Mouse (Mus musculus) cerebral cortex, adult 2 months (tissue): ENCODE data around the gene Akirin1.

Experiments
- WGBS: fragments of 180-500 bp; shearing (Covaris S2); methylation state at CpG from one replicate; pipeline ENCODE4 v1.1.7; 2018; 5-methylcytosine and 5-hydroxymethylcytosine counted together

The Akirin1 gene

GRCm38 (mm10) chr4:123750152-123750651, at the start of gene Akirin1:
TSS of gene Akirin1 (minus strand) at chr4:123750345.
- WGBS: under 1% methylated on average over 46 of the region's 46 CpGs

DNA sequence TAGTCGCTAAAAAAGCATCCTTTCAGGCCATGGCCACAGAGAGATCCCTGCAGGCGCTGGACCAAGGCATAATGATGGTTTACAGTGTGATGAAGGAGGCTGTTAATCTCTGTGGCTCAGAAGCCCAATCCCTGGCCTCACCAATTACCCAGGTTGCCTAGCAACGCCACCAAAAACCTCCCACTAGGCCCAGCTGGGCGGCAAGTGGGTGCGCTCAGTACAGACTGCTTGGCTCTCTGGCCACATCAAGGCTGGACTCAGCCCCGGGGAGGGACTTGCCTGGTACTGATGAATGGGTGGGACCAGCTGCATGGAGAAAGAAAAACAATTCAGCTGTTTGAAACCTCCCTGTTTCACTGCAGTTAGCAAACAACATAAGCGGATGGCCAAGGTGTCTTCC, 47.7 kb upstream of the Akirin1 start:
- 45% methylated on average over 7 of the region's 7 CpGs for WGBS

- 56% methylated on average over 3 of the region's 3 CpGs for WGBS
Measured at GRCm38 (mm10) chr4:123797403-123797802, 47.3 kb upstream of the Akirin1 start.

DNA sequence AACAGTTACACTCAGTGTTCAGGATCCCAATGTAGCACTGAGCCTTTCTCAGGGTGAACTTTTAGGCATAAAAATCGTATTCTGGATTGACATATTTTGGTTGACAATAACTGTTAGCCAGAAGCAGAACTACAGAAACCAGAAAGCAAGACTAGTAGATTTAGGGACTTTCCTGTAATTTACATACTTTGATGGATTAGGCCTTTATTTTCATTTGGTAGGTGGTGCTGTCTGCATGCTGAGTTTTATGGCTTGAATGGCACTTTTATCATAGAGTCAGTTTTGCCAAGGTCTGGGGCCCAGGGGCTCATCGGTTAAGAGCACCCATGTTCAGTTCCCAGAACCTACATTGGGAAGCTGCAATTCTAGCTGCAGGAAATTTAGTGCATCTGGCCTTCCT, 44.9 kb upstream of the Akirin1 start:
- 77% methylated on average over 2 of the region's 2 CpGs for WGBS

GRCm38 (mm10) chr4:123793136-123793535, 43.0 kb upstream of the Akirin1 start:
- WGBS: 60% methylated on average over 6 of the region's 6 CpGs

DNA sequence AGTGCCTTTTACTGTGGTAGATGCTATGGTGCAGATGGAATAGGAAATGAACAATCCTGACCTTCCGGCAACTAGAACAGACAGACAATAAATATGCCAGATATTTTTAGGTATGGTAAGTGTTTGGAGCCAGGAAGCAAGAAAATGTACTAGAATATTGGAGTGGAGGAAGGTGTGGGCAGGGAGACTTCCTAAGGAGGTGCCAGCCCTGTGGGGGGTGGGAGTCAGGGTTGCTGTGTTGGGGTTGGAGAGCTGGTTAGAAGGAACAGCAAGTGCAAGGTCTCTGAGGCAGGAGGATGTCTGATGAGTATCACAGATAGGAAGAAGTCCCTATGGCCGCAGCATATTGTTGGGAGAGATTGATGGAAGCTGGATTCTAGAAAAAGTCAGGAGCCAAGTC, 42.5 kb upstream of the Akirin1 start:
- 47% methylated on average over 2 of the region's 2 CpGs for WGBS

DNA sequence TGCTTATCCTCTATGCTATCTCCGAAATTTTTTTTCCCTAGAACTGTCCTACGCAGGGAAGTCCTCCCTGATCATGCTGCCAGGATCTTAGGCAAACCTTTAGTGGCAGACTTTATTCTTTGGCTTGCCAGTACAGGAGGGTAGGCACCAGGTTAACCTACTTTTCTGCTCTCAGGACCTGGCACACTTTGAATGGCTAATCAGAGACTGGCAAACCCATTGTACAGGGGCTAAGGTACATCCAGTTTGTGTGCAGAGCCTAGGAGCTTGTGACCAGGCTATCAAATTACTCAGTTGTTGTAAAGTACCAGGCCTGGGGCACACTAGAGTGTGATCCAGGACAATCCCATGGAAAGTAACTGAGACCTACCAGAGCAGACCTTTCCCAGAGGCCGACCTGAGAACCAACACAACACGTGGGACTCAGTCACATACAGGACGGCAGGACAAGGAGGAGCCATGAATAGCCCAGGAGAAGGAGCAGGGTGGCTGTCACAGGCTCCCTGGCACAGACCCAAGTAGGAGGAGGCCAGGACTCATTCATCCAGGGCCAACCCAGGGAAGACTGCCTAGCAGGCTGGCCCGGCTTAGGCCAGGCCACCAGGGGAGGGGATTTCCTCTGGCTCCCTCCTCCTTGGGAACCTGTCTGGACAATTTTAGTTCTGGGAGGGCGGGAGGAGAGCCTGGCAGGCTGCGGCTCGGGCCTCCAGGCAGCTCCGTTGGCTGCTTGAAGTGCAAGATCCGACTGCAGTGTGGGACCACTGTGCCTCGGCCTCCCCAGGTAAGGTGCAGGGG, 37.2 kb upstream of the Akirin1 start, which contains the start of gene Rhbdl2:
Rhbdl2 (plus strand) TSS at position 684 of the 795 bp plus-strand sequence.
- WGBS: 44% methylated on average over 12 of the region's 12 CpGs

- whole genome bisulfite sequencing: 77% methylated on average over 4 of the region's 4 CpGs
Measured at GRCm38 (mm10) chr4:123768234-123768633, 18.1 kb upstream of the Akirin1 start.

DNA sequence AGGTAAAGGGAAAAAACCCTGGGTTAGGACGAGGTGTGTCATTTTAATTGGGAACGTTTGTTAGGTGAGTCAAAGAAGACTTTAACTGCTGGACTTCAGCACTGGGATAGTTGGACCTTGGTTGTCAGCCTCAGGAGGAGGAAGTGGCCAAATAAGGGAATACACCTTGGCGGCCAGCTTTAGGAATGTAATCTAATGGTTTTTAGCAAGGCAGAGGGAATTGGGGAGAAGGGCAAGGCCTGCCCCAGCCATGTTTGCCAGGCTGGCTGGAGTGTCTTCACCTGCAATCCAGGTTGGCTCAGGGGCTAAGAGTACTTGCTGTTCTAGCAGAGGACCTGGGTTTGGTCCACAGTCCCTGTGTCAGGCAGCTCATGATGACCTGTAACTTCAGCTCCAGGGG, 17.7 kb upstream of the Akirin1 start:
- WGBS: 89% methylated on average over 3 of the region's 3 CpGs

GRCm38 (mm10) chr4:123765071-123765470, 14.9 kb upstream of the Akirin1 start:
- WGBS: 85% methylated on average over 6 of the region's 6 CpGs

DNA sequence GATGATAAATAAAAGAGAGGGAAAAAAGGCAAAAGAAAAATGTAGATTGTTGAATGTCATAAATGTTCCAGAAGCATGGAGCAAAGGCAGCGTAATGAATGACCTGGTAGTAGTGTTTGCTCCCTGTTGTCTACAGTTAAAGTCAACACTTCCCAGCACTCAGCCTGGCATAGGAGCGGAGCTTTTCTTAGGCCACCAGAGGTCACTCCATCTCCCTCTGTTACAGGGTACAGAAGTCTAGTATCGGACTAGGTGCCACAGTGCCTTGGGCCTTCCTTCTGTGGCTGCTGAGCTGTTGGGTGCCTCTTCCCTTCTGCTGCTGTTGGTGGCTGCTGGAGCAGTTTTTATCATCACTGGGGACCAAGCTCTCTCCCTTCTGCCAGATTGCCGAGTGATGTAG, 8.2 kb upstream of the Akirin1 start:
- 68% methylated on average over 4 of the region's 4 CpGs for WGBS

DNA sequence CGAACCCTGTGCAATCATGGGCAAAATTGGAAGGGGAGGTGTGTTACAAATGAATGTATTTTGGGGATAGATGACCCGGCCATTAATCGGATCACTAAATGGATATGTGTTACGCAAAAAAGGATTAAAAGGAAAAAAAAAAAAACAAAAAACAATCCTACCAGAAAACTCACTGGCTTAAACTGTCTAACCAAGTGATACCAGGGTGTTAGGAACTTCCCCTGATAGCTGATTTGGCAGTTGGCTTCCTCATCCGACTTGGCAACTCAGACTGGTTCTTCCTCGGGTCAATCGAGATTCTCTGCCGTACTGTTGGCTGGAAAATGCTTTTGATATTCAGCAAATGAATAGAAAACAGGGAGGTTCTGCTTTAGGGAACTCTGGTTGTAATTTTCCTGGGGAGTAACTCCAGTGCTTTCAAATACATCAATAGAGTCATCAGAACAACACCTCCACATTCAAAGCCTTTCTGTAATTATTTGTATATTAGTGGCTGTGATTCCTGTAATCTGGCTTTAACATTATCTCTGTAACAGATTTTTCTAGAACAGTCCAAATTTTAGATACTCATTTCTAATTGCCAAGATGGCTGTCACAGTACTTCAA, 665 bp upstream of the Akirin1 start:
- 0% methylated on average over 8 of the region's 8 CpGs for WGBS

DNA sequence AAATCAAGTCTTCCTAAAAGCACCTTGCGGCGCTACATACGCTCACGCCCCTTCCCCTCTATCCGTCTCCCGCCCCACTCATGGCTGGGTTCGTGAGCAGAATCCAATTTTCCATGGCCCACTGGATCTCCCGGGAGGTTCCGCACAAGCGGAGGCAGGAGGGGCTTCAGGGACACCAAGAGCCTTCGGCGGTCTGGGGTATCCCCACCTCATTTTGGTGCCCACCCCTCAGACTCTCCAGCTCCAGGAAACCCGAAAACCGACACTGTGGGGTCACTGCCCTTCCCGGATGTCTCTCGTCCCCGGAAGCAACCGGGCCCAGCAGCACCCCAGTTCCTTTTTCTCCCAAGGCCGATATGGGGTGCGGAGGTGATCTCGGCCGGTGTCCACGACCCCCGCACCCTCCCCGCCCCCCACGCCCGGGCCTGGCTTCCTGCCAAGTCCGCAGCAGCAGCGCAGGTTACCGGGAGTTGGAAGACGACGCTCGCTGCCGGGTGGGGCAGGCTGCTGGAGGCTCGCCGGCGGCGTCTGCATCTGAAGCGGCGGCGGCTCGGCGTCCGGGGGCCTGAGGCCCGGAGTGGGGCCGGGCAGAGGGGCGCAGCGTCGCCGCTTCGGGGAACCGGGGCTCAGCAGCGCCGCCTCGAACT, 538 bp downstream of the Akirin1 start:
- WGBS: under 1% methylated on average over 54 of the region's 55 CpGs

DNA sequence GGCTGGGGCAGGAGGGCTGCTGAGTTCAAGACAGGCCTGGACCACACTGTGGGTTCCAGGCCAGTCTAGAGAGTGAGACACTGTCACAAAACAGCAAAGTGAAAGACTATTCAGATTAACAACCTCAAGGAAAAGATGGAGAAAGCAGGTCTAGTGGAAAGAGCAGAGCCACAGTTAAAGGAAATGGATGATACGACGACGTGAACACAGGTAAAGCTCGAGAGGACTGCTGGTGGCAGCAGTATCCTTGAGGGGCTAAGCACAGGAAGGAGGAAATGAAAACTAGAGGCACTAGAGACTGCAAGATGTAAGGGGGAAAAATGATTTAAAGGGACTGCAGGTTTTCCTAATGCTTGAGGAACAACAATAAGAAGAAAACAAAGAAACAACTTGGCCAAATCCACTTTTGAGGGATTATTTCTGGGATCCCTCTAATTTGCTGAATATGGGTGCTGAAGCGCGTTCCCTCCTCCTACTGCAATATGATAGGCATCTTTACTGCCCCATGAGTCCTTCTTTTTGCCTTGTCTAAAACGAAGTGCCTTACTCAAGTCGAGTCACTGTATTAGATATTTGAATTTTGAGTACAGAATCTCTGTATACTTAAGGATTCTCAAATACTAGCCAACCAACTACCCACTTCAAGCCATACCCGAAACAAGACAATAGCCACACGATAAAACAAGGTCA, 1.3 kb downstream of the Akirin1 start:
- WGBS: 4% methylated on average over 10 of the region's 10 CpGs

- 84% methylated on average over 4 of the region's 4 CpGs for WGBS
Measured at GRCm38 (mm10) chr4:123745221-123745775, 4.8 kb downstream of the Akirin1 start.

DNA sequence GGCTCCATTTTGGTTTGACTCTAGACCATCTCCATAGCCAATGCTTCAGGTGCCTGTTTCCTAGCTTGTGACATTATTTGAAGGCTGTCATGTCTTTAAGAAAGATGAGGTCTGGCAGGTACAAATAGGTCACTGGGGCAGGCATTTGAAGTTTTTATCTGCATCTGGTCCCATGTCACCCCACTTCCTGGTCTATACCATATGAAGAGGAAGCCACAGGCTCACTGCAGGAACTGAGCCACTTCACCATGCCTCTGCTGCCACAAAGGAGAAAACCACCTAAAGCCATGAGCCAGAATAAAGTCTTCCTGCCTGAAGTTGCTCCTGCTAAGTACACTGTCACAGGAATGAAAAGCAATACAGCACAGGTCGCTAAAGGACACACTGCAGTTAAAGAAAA, 7.3 kb downstream of the Akirin1 start:
- WGBS: 87% methylated on average over 1 of the region's 1 CpGs

DNA sequence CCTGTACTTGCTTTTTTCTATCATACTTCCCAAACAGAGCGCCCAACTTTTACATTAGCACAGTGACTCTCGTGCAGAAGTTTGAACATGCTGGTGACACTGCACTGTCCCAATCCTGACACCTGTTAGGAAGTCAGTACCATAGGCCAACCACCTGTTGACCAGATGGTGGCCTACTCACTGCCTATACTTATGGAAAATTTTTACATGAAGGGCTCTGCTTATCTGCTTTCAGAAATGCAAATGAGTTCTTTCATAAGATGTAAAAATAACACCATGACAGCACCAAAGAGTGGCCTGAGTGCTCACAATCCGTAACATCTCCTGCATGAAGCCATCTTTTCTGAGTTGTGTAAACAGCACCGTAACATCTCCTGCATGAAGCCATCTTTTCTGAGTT, 11.4 kb downstream of the Akirin1 start:
- 53% methylated on average over 4 of the region's 4 CpGs for WGBS

DNA sequence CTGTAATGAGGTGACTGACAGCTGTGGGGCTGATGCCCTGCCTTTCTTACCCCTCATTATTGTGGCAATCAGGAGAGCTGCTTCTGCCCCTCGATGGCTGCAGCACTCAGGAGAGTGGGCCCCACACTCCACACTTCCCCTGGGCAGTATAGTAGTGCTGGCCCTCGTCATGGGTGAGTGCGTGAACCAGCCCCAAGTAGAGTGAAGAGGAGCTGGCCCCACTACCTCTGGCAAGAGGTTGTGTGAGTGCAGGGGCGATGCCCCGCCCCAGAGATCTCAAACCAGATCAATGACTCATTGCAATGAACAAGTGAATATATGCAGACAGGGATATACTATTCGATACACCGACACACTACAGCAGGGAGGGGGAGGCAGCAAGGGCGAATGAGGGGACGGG, 16.6 kb downstream of the Akirin1 start:
- 79% methylated on average over 9 of the region's 9 CpGs for WGBS

DNA sequence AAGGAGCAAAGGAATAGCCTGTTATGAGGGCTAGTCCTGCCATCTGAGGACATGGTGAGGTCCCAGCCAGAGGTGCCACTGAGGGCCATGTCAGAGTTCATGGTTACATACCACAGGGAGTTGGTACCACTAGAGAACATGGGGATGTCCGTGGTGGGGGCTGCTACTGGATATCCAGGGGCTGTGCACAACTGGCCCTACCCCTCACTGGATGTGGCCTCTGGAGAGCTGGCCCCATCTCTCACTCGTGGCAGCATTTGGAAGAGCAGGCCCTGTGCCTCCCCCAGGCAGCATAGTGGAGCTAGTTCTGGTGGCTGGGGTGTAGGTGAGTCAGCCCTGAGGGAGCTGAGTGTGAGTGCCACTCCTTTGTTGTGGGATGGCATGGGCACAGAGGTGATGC, 17.2 kb downstream of the Akirin1 start:
- WGBS: 56% methylated on average over 2 of the region's 2 CpGs

DNA sequence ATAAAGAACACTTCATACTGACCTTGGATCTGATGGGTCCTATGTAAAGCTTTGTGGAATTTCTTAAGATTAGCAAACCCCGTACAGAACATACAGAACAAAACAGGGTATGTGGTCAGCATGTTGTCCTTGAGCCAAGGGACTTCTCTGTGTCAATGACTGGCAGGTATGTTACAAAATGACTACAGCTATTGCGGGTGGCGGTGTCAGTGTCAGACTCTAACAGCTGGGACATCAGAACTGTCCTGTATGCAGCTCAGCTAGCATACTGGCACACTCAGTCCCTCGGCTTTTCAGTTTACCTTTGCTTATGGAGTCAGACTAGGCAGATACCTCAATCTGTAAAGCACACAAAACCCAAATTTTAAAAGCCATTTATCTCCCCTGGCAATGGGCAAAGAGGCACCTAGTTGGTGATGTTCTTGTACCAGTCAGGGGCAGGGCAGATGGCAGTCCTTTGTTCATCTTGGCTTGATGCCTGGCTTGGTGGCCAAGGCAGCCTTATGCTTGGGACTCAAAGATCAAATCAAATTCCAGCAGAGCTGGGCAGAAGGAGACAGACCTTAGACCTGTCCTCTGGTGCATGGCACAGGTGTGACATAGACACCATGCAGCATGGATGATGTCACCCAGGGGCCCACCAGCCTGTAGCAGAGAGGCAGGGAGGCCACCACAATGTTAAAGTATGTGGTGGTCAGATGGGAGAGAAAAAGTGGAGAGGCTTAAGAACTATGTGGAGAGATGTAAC, 17.8 kb downstream of the Akirin1 start:
- 83% methylated on average over 4 of the region's 4 CpGs for WGBS

GRCm38 (mm10) chr4:123721761-123722160, 28.4 kb downstream of the Akirin1 start:
- WGBS: 88% methylated on average over 4 of the region's 4 CpGs
